Mouse (Mus musculus) c-Kit-positive CD71-positive TER-119-positive erythroid progenitor cells, embryonic 14.5 days (primary cell): ENCODE measurements around the gene Tmem120a.
A peak's percentile ranks its signal among the peaks of the same experiment; 100 is the strongest.

Experiments used
- DNase-seq: peaks from one replicate; pipeline ENCODE4 v3.0.0-alpha.2; 2013; ENCODE audit warnings: low spot score

Tmem120a gene

GRCm38 (mm10) chr5:135743741-135744609, at the start of gene Tmem120a:
TSS of gene Tmem120a (minus strand) at chr5:135744448.
- peak; percentile 88 for DNase-seq

GRCm38 (mm10) chr5:135782901-135783300, 38.7 kb upstream of the Tmem120a start:
- no peak for DNase-seq

- no peak for DNase-seq
Observed at GRCm38 (mm10) chr5:135780331-135780730, 36.1 kb upstream of the Tmem120a start.

- peak; percentile 100 for DNase-seq
Observed at GRCm38 (mm10) chr5:135778471-135779445, 34.5 kb upstream of the Tmem120a start, which contains the start of gene Mdh2. TSS of gene Mdh2 (plus strand) at chr5:135778480.

- no peak for DNase-seq
Observed at GRCm38 (mm10) chr5:135777796-135778470, 33.7 kb upstream of the Tmem120a start, which contains the start of gene Styxl1. TSS of gene Styxl1 (minus strand) at chr5:135778385.

GRCm38 (mm10) chr5:135776546-135776945, 32.3 kb upstream of the Tmem120a start:
- no peak for DNase-seq

GRCm38 (mm10) chr5:135772519-135772918, 28.3 kb upstream of the Tmem120a start:
- DNase-seq = no peak

- no peak for DNase-seq
Observed at GRCm38 (mm10) chr5:135764971-135765370, 20.7 kb upstream of the Tmem120a start.

- DNase-seq = peak; percentile 52
Observed at GRCm38 (mm10) chr5:135763526-135763925, 19.3 kb upstream of the Tmem120a start.

GRCm38 (mm10) chr5:135761881-135762280, 17.6 kb upstream of the Tmem120a start:
- DNase-seq = no peak

GRCm38 (mm10) chr5:135751595-135751994, 7.3 kb upstream of the Tmem120a start:
- DNase-seq = no peak

- DNase-seq = no peak
Observed at GRCm38 (mm10) chr5:135751041-135751440, 6.8 kb upstream of the Tmem120a start.

GRCm38 (mm10) chr5:135744742-135745141, 494 bp upstream of the Tmem120a start:
- no peak for DNase-seq

- no peak for DNase-seq
Observed at GRCm38 (mm10) chr5:135742941-135743740, 1.1 kb downstream of the Tmem120a start.

- DNase-seq = peak; percentile 11
Observed at GRCm38 (mm10) chr5:135742156-135742555, 2.1 kb downstream of the Tmem120a start.

- DNase-seq = no peak
Observed at GRCm38 (mm10) chr5:135738266-135738665, 6.0 kb downstream of the Tmem120a start.

GRCm38 (mm10) chr5:135737154-135737553, 7.1 kb downstream of the Tmem120a start:
- DNase-seq = peak; percentile 26

GRCm38 (mm10) chr5:135736544-135736943, 7.7 kb downstream of the Tmem120a start:
- no peak for DNase-seq

GRCm38 (mm10) chr5:135735741-135736140, 8.5 kb downstream of the Tmem120a start:
- no peak for DNase-seq

GRCm38 (mm10) chr5:135734057-135734680, 10.1 kb downstream of the Tmem120a start:
- no peak for DNase-seq
